ENCODE assay signal across 19 mouse cellular contexts in the genomic region with DNA sequence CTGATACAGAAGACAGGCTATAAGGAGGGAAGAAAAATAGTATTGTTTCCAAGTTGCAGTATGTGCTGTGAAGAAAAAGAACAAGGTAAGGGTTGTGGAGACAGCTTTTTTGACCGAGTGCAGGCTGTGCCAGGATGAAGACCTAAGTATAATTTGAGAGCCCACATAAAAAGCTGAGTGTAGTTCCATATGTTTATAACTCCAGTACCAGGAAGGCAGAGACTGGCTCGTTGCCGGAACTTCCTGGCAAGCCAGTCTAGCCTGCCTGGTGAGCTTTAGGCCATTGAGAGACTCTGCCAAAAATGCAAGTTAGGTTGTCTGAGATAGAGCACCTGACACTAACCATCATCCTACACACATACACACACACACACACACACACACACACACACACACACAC.
DNase-seq lines count a peak whose midpoint lies in the region; ATAC-seq and TF ChIP-seq lines count a peak whose summit lies in the region.
"Had no signal": no experiment of that assay in that cellular context is flagged by ENCODE, and none has a peak within 500 bp of the region (broad histone marks: within the 10 kb centered on the region; RNA-seq: fewer than 3 reads in every experiment).

No protein-coding gene starts in this region.

- H3K27ac ChIP-seq in midbrain, postnatal 0 days (ENCODE audit: low read depth, low read length) = no peak overlapping the region
- no peak overlapping the region for H3K27ac ChIP-seq in limb, embryonic 10.5 days
- no peak overlapping the region for H3K27ac ChIP-seq in intestine, embryonic 16.5 days (ENCODE audit: low read length)
- H3K27ac ChIP-seq: hindbrain, embryonic 10.5 days; limb, embryonic 13.5 days; neural tube, embryonic 12.5 days; stomach, embryonic 15.5 days had no signal

- DNase-seq in frontal cortex, postnatal 10 days (ENCODE audit: low spot score in 2 of 2) = no peak
- peak; percentile 4 for DNase-seq in cerebellum, adult 11 months
- peak; percentile 61 to 80 for DNase-seq in cerebellum, postnatal 25 days
- no peak for DNase-seq in midbrain, postnatal 0 days (ENCODE audit: low spot score)
- DNase-seq in lung, postnatal 14 days = no peak
- DNase-seq in limb, embryonic 10.5 days (ENCODE audit: low spot score) = no peak
- DNase-seq: adrenal gland, postnatal 36 days; gastrocnemius, postnatal 10 days; kidney, adult 18-20 months; kidney, postnatal 4 days; lung, adult 2 months had no signal

- H3K9me3 ChIP-seq in midbrain, postnatal 0 days (ENCODE audit: low read length) = no peaks in the 10 kb centered on the region
- no peaks in the 10 kb centered on the region for H3K9me3 ChIP-seq in limb, embryonic 10.5 days (replicated peaks)
- no peaks in the 10 kb centered on the region for H3K9me3 ChIP-seq in intestine, embryonic 16.5 days (ENCODE audit: control insufficient read depth, low read length)
- H3K9me3 ChIP-seq: hindbrain, embryonic 10.5 days; limb, embryonic 13.5 days; neural tube, embryonic 12.5 days; stomach, embryonic 15.5 days had no signal

- peak; percentile 83 for ATAC-seq in frontal cortex, adult (ENCODE audit: low TSS enrichment)
- ATAC-seq in midbrain, postnatal 0 days (ENCODE audit: low FRiP score) = 0 out of 2 replicates have a peak, but pooled peaks have one; percentile 7
- no peak for ATAC-seq in intestine, embryonic 16.5 days

- H3K4me3 ChIP-seq in midbrain, postnatal 0 days (ENCODE audit: low read depth, low read length) = no peak overlapping the region
- no peak overlapping the region for H3K4me3 ChIP-seq in limb, embryonic 10.5 days
- H3K4me3 ChIP-seq in intestine, embryonic 16.5 days (ENCODE audit: low read length) = no peak overlapping the region
- H3K4me3 ChIP-seq: hindbrain, embryonic 10.5 days; limb, embryonic 13.5 days; megakaryocyte, embryonic 14.5 days; neural tube, embryonic 12.5 days; stomach, embryonic 15.5 days had no signal

- TF ChIP-seq CTCF in midbrain, postnatal 0 days (IDR thresholded peaks at IDR 0.05) = no peak

- H3K4me1 ChIP-seq in midbrain, postnatal 0 days (ENCODE audit: insufficient read depth, low read length) = no peaks in the 10 kb centered on the region
- no peaks in the 10 kb centered on the region for H3K4me1 ChIP-seq in limb, embryonic 10.5 days
- H3K4me1 ChIP-seq in intestine, embryonic 16.5 days (ENCODE audit: control insufficient read depth, insufficient read depth, low read length) = no peaks in the 10 kb centered on the region
- H3K4me1 ChIP-seq: hindbrain, embryonic 10.5 days; limb, embryonic 13.5 days; megakaryocyte, embryonic 14.5 days; neural tube, embryonic 12.5 days; stomach, embryonic 15.5 days had no signal

- no peak overlapping the region for H3K4me2 ChIP-seq in midbrain, postnatal 0 days (ENCODE audit: low read depth, low read length, poor library complexity, severe bottlenecking)
- H3K4me2 ChIP-seq in intestine, embryonic 16.5 days (ENCODE audit: low read depth, low read length) = no peak overlapping the region
- H3K4me2 ChIP-seq: heart, embryonic 11.5 days; limb, embryonic 13.5 days; neural tube, embryonic 12.5 days; stomach, embryonic 15.5 days had no signal

- no peaks in the 10 kb centered on the region for H3K27me3 ChIP-seq in midbrain, postnatal 0 days (ENCODE audit: insufficient read depth, low read length)
- H3K27me3 ChIP-seq in limb, embryonic 10.5 days (ENCODE audit: low read depth, poor library complexity, severe bottlenecking) = no peaks in the 10 kb centered on the region
- no peaks in the 10 kb centered on the region for H3K27me3 ChIP-seq in intestine, embryonic 16.5 days (replicated peaks; ENCODE audit: control insufficient read depth, insufficient read depth, low read length)
- H3K27me3 ChIP-seq: limb, embryonic 13.5 days; megakaryocyte, embryonic 14.5 days; neural tube, embryonic 12.5 days; stomach, embryonic 15.5 days had no signal

- no peak overlapping the region for H3K9ac ChIP-seq in midbrain, postnatal 0 days (replicated peaks; ENCODE audit: low read length, poor library complexity, severe bottlenecking)
- no peak overlapping the region for H3K9ac ChIP-seq in intestine, embryonic 16.5 days (ENCODE audit: low read depth, low read length)
- H3K9ac ChIP-seq: limb, embryonic 13.5 days; neural tube, embryonic 12.5 days; stomach, embryonic 15.5 days had no signal

- no peaks in the 10 kb centered on the region for H3K36me3 ChIP-seq in midbrain, postnatal 0 days (ENCODE audit: insufficient read depth, low read length)
- no peaks in the 10 kb centered on the region for H3K36me3 ChIP-seq in limb, embryonic 10.5 days
- no peaks in the 10 kb centered on the region for H3K36me3 ChIP-seq in intestine, embryonic 16.5 days (ENCODE audit: control insufficient read depth, insufficient read depth, low read length)
- H3K36me3 ChIP-seq: hindbrain, embryonic 10.5 days; limb, embryonic 13.5 days; neural tube, embryonic 12.5 days; stomach, embryonic 15.5 days had no signal

- WGBS in midbrain, postnatal 0 days = 77% methylated on average over 3 of the region's 3 CpGs
- WGBS in limb, embryonic 10.5 days = 80% methylated on average over 3 of the region's 3 CpGs
- 77% methylated on average over 3 of the region's 3 CpGs for WGBS in intestine, embryonic 16.5 days

Comparison
In these comparisons a context has a peak if more than half of its experiments do, and no peak if none do; other contexts are left out.
1. DNase-seq: peak in cerebellum, adult 11 months (single experiment) and cerebellum, postnatal 25 days (2 of 2); none in frontal cortex, postnatal 10 days (0 of 2), midbrain, postnatal 0 days (single experiment), lung, postnatal 14 days (single experiment) and limb, embryonic 10.5 days (single experiment).